Mouse (Mus musculus) layer of hippocampus, postnatal 25 days (tissue): ENCODE data around the gene Ccdc142. TPM values are rescaled to one million over a fixed set of nuclear protein-coding genes. Genes with fewer than 3 reads are reported as not detected.
A peak's percentile ranks its signal among the peaks of the same experiment; 100 is the strongest.

Source experiments
- DNase-seq, 2 experiments: peaks; one replicate each; pipeline ENCODE4 v3.0.0; 2022; ENCODE audit warnings: mixed read lengths in 2 of 2, low spot score in 1 of 2; ENCODE audit errors: extremely low spot score in 1 of 2
- total RNA-seq, 2 experiments: library from RNA; stranded (reverse); gene quantifications; 2 replicates each; pipeline ENCODE4 v1.2.3; 2021

Ccdc142 gene
- total RNA-seq, 2 experiments from 2014 or later = 5.8 to 10.7 TPM

DNA sequence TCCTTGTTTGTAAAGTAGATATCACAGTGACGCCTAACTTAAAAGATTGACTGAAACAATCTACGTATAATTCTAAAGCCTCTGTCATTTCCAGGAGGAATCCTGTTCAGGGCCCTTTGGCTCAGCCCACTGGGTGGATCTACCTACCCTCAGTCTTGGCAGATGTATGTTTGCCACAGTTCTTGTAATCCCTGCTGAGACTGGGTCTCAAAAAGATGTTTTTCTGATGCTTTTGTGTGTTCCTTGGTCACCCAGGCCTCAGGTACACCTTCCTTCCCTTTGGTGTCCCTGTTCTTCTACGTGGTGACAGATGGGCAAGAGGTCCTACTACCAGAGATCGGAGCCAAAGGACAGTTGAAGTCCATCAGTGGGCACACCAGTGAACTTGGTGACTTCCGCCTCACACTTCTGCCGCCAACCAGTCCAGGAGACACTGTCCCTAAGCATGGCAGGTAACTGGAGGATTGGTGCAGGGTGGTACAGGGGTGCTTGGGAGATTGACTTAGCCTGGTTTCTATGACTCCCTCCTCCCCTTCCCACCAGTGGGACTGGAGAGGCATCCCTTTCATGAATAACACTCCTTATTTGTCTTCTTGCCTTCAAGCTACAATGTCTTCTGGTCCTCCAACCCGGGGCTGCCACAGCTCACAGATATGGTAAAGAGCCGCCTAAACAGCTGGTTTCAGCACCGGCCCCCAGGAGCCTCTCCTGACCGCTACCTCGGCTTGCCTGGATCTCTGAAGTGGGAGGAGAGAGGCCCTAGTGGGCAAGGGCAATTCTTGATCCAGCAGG lies 15.2 kb downstream of the Ccdc142 start:
- no peak for DNase-seq

GRCm38 (mm10) chr6:83117165-83117438 lies 15.7 kb downstream of the Ccdc142 start:
- no peak for DNase-seq

DNA sequence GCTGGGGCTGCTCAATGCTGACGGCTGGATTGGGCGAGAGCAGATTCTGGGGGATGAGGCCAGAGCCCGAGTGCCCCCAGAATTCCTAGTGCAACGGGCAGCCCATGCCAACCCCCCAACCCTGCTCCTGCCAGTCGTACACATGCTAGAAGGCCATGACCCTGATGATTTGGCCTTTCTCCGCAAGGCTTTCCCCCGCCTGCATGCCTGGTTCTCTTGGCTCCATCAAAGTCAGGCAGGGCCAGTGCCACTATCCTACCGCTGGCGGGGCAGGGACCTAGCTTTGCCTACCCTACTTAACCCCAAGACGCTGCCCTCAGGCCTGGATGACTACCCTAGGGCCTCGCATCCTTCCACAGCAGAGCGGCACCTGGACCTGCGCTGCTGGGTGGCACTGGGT lies 16.2 kb downstream of the Ccdc142 start:
- DNase-seq = no peak

GRCm38 (mm10) chr6:83118369-83118768 lies 17.0 kb downstream of the Ccdc142 start:
- DNase-seq = no peak

GRCm38 (mm10) chr6:83118825-83119733 lies 17.7 kb downstream of the Ccdc142 start:
- no peak for DNase-seq

DNA sequence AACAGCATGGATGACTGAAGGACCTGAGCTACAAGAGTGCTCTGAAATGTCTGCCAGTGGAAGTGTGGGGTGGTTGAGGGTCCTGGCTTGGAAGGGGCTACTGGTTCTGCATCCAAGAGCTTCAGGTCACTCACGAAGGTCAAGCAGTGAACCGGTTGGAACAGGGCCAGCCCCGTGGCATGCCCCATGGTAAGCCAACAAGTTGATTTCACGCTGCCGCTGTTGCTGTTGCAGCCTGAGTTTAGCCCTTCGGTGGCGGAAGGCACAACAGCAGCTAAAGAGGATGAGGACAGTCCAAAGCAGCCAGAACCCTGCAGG lies 18.3 kb downstream of the Ccdc142 start:
- DNase-seq = no peak

DNA sequence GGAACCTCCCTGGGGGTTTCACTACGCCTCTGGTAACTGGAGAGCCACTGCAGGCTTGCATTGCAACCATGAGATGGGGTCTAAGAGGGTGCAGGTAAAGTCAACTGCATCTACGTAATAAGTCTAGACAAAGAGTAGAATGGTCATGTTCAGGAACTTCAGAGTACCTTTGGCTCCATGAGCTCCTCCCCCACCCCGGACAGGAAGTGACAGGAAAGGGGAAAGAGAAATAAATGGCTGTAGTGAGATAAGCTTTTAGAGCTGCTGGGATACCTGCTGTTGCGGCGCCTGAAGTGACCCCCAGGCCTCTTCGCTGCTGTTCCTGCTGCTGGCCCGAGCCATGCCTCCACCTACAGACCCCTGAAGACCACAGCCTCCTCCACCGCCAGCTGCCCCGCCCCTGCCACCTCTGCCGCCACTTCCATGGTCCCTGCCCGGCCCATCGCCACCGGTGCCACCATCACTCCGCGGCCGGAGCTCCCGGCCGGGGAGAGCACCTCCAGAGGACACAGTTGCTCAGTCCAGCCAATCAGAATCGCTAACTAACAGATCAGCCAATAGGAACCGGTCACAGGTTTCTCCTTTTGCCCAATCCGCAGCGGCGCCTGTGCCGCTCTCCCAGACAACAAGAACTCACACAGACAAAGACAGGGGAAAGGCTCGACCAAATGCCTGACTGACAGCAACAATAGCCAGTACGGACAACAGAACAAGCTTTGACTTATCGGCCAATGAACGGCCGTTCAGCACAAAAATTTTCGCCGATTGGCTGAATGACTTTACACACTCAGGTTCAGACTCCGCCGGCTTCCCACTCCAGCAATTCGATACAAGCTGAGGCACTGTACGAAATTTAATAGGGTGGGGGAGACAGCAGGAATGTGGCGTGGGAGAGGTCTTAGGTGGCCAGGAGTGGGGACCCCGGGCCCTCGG lies 19.8 kb downstream of the Ccdc142 start, which contains the start of gene Wbp1:
TSS of gene Wbp1 (minus strand) at position 630 of the 933 bp plus-strand sequence.
- peak; percentile 72 to 80 for DNase-seq

- DNase-seq = peak in 1 of 2 experiments; percentile 4
Observed at GRCm38 (mm10) chr6:83121863-83122710, 20.7 kb downstream of the Ccdc142 start.

DNA sequence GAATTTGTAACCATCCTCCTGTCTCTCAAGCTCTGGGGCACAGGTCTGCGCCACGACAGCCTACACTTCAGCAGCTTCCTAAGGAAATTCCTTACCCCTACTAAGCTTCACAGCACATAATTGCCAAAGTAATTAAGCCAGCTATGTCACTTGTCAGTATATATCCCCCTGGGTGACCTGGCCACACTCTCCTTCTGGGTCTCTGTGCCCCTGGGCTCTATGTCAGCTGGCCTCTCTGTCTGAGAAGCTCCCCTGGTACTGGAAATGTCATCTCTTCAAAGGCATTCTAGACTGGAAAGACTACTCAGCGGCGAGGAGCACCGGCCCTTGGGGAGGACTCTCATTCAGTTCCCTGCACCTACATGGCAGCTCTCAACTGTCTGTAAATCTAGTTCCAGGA lies 21.6 kb downstream of the Ccdc142 start:
- no peak for DNase-seq

GRCm38 (mm10) chr6:83124851-83125312 lies 23.5 kb downstream of the Ccdc142 start:
- DNase-seq = peak; percentile 77 to 81

GRCm38 (mm10) chr6:83125331-83125730 lies 23.9 kb downstream of the Ccdc142 start, which contains the start of gene Ino80b:
Ino80b (minus strand) TSS chr6:83125431.
- DNase-seq = no peak

DNA sequence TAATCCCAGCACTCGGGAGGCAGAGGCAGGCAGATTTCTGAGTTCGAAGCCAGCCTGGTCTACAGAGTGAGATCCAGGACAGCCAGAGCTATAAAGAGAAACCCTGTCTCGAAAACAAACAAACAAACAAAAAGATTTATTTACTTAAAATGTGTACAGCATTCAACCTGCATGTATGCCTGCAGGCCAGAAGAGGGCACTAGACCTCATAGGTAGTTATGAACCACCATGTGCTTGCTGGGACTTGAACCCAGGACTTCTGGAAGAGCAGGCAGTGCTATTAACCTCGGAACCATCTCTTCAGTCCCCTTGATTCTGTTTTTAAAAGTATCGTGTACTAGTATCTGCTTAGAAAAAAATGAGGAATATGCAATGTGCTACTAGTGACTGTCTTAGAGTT lies 26.0 kb downstream of the Ccdc142 start:
- no peak for DNase-seq

DNA sequence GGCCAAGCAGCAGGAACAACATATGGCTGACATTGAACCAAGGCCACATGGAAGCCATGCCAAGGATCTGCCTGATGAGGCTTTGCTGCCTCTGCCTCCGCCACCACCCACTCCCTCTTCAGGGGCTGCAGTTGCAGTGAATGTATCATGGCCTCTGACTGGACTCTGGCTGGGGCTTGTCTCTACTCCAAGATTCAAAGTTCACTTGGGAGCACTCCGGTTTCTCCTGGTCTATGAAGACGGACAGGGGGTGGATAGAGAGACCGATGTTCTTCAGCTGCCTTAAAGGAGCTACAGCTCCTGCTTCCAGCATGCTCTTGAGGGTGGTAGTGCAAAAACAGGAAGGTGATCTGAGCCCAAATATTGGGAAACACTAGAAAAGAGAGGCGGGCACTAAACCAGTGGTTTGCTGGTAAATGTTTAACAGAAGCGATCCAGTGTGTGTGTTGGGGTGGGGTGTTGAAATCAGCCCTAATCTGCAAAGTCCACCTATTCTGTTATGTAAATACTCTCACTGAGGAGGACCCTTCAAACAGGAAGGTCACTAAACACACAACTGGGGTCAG lies 30.2 kb downstream of the Ccdc142 start:
- DNase-seq = no peak

DNA sequence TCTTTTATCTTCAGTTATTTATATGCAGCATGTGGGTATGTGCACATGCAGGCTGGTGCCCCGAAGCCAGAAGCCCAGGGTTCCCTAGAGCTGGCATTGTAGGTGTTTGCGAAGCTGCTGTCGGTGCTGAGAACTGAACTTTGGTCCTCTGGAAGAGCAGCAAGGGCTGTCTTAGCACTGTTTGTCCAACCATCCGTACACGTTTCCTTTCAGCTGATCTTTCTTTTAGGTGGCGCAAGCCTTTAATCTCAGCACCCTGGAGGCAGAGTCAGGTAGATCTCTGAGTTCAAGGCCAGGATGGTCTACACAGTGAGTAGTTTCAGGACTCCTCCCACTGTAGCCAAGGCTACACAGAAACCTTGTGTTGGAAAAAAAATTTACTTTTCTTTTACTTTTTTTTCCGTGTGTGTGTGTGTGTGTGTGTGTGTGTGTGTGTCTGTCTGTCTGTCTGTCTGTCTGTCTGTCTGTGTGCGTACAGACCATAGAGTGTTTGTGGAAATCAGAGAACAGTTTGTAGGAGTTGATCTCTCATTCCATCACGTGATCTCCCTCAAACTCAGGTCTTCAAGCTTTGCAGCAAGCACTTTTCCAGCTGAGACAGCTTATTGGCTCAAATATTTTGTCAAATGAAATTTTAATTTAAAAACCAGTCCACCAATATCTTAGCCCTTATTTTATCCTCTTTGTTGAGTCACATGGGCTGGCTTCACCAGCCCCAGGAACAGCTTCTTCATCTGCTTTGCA lies 30.9 kb downstream of the Ccdc142 start:
- DNase-seq = no peak

- no peak for DNase-seq
Observed at GRCm38 (mm10) chr6:83134226-83134625, 32.8 kb downstream of the Ccdc142 start.

DNA sequence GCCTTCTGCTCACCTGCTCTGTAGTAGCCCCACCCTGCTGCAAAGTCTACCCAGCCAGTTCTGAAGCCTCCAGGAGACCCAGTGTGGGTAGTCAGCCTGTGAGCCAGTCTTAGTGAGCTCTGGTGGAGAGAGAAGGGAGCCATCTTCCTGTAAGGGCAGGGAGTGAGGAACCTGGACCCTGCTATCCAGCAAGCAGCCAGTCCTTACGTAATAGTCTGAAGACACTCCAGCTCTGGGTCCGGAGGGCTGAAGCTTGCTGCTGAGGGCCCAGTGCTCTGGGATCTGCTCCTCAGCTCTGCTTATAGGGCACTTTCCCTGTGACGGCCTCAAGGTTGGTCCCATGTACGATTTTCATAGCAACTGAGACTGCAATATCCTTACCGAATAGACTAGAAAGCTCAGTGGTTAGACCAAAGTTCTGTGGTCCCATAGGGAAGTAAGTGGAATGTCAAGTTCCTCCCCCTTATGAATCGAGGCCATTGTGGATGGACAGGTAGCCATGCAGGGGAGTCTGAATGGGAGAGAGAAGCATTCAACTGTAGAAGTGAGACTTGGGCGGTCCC lies 33.6 kb downstream of the Ccdc142 start, which contains the start of gene Rtkn:
TSS of gene Rtkn (plus strand) at position 513 of the 563 bp plus-strand sequence.
- DNase-seq = no peak

GRCm38 (mm10) chr6:83135571-83136161 lies 34.3 kb downstream of the Ccdc142 start:
- no peak for DNase-seq
